Mouse (Mus musculus) embryonic fibroblast, embryonic 13.5 days (primary cell): Measurements from ENCODE around the gene Ppp1r14a.

Source experiments
- CTCF ChIP-seq: IDR thresholded peaks from 2 replicates; pipeline ENCODE4 v1.5.1; 2011; ENCODE audit warnings: mild to moderate bottlenecking, control low read depth, low read length, moderate library complexity, borderline replicate concordance; ENCODE audit not compliant: insufficient read depth
- POLR2A ChIP-seq: IDR thresholded peaks from 2 replicates; pipeline ENCODE4 v1.6.1; 2011; ENCODE audit warnings: low read depth, mild to moderate bottlenecking, control low read depth, low read length, moderate library complexity

GRCm38 (mm10) chr7:29259781-29260730 is 29.1 kb upstream of the Ppp1r14a start:
- no peak for TF ChIP-seq CTCF
- TF ChIP-seq POLR2A: no peak
